Comparison of ENCODE assay signal across 25 mouse cellular contexts in the genomic region with DNA sequence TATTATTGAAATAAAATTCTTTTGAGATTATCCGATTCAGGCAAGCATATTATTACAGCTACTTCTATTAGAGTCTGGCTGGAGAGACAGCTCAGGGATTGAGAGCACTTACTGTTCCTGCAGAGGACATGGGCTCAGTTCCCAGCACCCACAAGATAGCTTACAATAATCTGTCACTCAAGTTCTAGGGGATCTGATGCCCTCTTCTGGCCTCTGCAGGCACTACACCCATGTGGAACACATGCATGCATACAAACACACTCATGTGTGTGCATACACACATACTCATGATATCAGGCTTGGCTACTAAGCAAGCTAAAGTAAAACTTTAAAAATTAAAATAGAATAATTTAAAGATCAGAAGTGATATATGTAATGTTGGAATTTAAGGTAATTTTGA. TPM values are rescaled to one million over a fixed set of nuclear protein-coding genes. Genes with fewer than 3 reads are reported as not detected.
DNase-seq lines count a peak whose midpoint lies in the region; ATAC-seq and TF ChIP-seq lines count a peak whose summit lies in the region.
"Had no signal": no experiment of that assay in that cellular context is flagged by ENCODE, and none has a peak within 500 bp of the region (broad histone marks: within the 10 kb centered on the region; RNA-seq: fewer than 3 reads in every experiment).

No protein-coding gene starts in this region.

- TF ChIP-seq CTCF in forebrain, postnatal 0 days (IDR thresholded peaks at IDR 0.05; ENCODE audit: low read depth): peak; percentile 37
- peak; percentile 39 for TF ChIP-seq CTCF in liver, embryonic 14.5 days (IDR thresholded peaks at IDR 0.05; ENCODE audit: low read depth)
- TF ChIP-seq CTCF in E14TG2a.4 (conservative IDR thresholded peaks at IDR 0.05; ENCODE audit: low read length): peak; percentile 45
- 0 out of 2 replicates have a peak, but pooled peaks have one; percentile 2 for TF ChIP-seq CTCF in embryonic fibroblast, embryonic 13.5 days (IDR thresholded peaks at IDR 0.05; ENCODE audit: borderline replicate concordance, insufficient read depth, low read length)

- H3K27me3 ChIP-seq in forebrain, postnatal 0 days (ENCODE audit: insufficient read depth, low read length): no peaks in the 10 kb centered on the region
- no peaks in the 10 kb centered on the region for H3K27me3 ChIP-seq in forebrain, embryonic 14.5 days (replicated peaks; ENCODE audit: control insufficient read depth, insufficient read depth, low read length)
- no peaks in the 10 kb centered on the region for H3K27me3 ChIP-seq in liver, embryonic 14.5 days (ENCODE audit: control insufficient read depth, insufficient read depth, low read length)
- H3K27me3 ChIP-seq in liver, embryonic 12.5 days (replicated peaks): no peaks in the 10 kb centered on the region
- no peaks in the 10 kb centered on the region for H3K27me3 ChIP-seq in E14TG2a.4 (ENCODE audit: insufficient read depth, low read length)
- no peaks in the 10 kb centered on the region for H3K27me3 ChIP-seq in kidney, embryonic 16.5 days (ENCODE audit: insufficient read depth, low read length)
- H3K27me3 ChIP-seq: forebrain, embryonic 13.5 days; heart, embryonic 15.5 days; kidney, embryonic 15.5 days; limb, embryonic 15.5 days; lung, embryonic 15.5 days; neural tube, embryonic 12.5 days had no signal

- WGBS in forebrain, postnatal 0 days: 100% methylated on average over 1 of the region's 1 CpGs
- WGBS in forebrain, embryonic 14.5 days: 98% methylated on average over 1 of the region's 1 CpGs
- WGBS in liver, embryonic 14.5 days (ENCODE audit: insufficient replicate concordance): 86% methylated on average over 1 of the region's 1 CpGs
- WGBS in liver, embryonic 12.5 days (ENCODE audit: insufficient replicate concordance): 93% methylated on average over 1 of the region's 1 CpGs
- 92% methylated on average over 1 of the region's 1 CpGs for WGBS in kidney, embryonic 16.5 days

- peaks cover 7% of the 10 kb centered on the region for H3K36me3 ChIP-seq in forebrain, postnatal 0 days (ENCODE audit: insufficient read depth)
- H3K36me3 ChIP-seq in forebrain, embryonic 14.5 days (ENCODE audit: control insufficient read depth, insufficient read depth, low read length): peaks cover 3% of the 10 kb centered on the region; the same call in 1 of the 2 replicates
- H3K36me3 ChIP-seq in liver, embryonic 14.5 days (replicated peaks; ENCODE audit: control insufficient read depth, insufficient read depth, low read depth): peaks cover 2% of the 10 kb centered on the region
- H3K36me3 ChIP-seq in liver, embryonic 12.5 days: peaks cover 23% of the 10 kb centered on the region
- no peaks in the 10 kb centered on the region for H3K36me3 ChIP-seq in E14TG2a.4 (ENCODE audit: insufficient read depth, low read length)
- H3K36me3 ChIP-seq in kidney, embryonic 16.5 days (ENCODE audit: insufficient read depth, low read length): peaks cover 14% of the 10 kb centered on the region

- H3K27ac ChIP-seq in forebrain, postnatal 0 days (ENCODE audit: low read depth, low read length): no peak overlapping the region
- no peak overlapping the region for H3K27ac ChIP-seq in forebrain, embryonic 14.5 days (ENCODE audit: low read depth, low read length)
- no peak overlapping the region for H3K27ac ChIP-seq in liver, embryonic 14.5 days
- no peak overlapping the region for H3K27ac ChIP-seq in liver, embryonic 12.5 days
- H3K27ac ChIP-seq in embryonic fibroblast, embryonic 13.5 days (ENCODE audit: insufficient read depth, low read length): no peak overlapping the region
- no peak overlapping the region for H3K27ac ChIP-seq in kidney, embryonic 16.5 days (ENCODE audit: low read length)
- H3K27ac ChIP-seq: forebrain, embryonic 13.5 days; heart, embryonic 15.5 days; hindbrain, embryonic 10.5 days; kidney, embryonic 15.5 days; limb, embryonic 15.5 days; lung, embryonic 15.5 days; neural tube, embryonic 12.5 days had no signal

- no peak for TF ChIP-seq EP300 in liver, embryonic 14.5 days (IDR thresholded peaks at IDR 0.05; ENCODE audit: low read depth)

- no peak overlapping the region for H3K9ac ChIP-seq in forebrain, postnatal 0 days
- H3K9ac ChIP-seq in forebrain, embryonic 14.5 days (ENCODE audit: low read length): no peak overlapping the region
- no peak overlapping the region for H3K9ac ChIP-seq in liver, embryonic 14.5 days (replicated peaks)
- no peak overlapping the region for H3K9ac ChIP-seq in liver, embryonic 12.5 days
- H3K9ac ChIP-seq in kidney, embryonic 16.5 days (replicated peaks; ENCODE audit: low read length): no peak overlapping the region
- H3K9ac ChIP-seq: forebrain, embryonic 13.5 days; heart, embryonic 15.5 days; kidney, embryonic 15.5 days; limb, embryonic 15.5 days; lung, embryonic 15.5 days; neural tube, embryonic 12.5 days had no signal

- no peaks in the 10 kb centered on the region for H3K9me3 ChIP-seq in forebrain, postnatal 0 days (ENCODE audit: low read length)
- no peaks in the 10 kb centered on the region; the same call in 1 of the 2 replicates for H3K9me3 ChIP-seq in forebrain, embryonic 14.5 days (replicated peaks; ENCODE audit: control insufficient read depth, low read length)
- H3K9me3 ChIP-seq in liver, embryonic 14.5 days (ENCODE audit: control insufficient read depth, low read length): no peaks in the 10 kb centered on the region
- 0 out of 2 replicates have a peak, but pooled peaks cover 3% of the 10 kb centered on the region for H3K9me3 ChIP-seq in liver, embryonic 12.5 days (replicated peaks)
- no peaks in the 10 kb centered on the region for H3K9me3 ChIP-seq in E14TG2a.4 (ENCODE audit: low read length)
- peaks cover 3% of the 10 kb centered on the region; the same call in 1 of the 2 replicates for H3K9me3 ChIP-seq in kidney, embryonic 16.5 days (ENCODE audit: low read length)
- H3K9me3 ChIP-seq: forebrain, embryonic 13.5 days; heart, embryonic 15.5 days; limb, embryonic 15.5 days; lung, embryonic 15.5 days; neural tube, embryonic 12.5 days had no signal

- DNase-seq in forebrain, postnatal 0 days: no peak
- no peak for DNase-seq in forebrain, embryonic 14.5 days (ENCODE audit: low spot score)
- no peak for DNase-seq in liver, embryonic 14.5 days (ENCODE audit: low read depth in 3 of 3, low spot score in 3 of 3)
- no peak for DNase-seq in frontal cortex, postnatal 36 days (ENCODE audit: low spot score in 2 of 2)
- DNase-seq: adrenal gland, adult 8-10 months; cerebellum, adult 11-12 months; cerebellum, postnatal 25 days; heart, adult 11 months; thymus, postnatal 25 days had no signal

- no peak overlapping the region for H3K4me3 ChIP-seq in forebrain, postnatal 0 days (ENCODE audit: low read depth, low read length)
- no peak overlapping the region for H3K4me3 ChIP-seq in forebrain, embryonic 14.5 days (ENCODE audit: low read depth, low read length)
- no peak overlapping the region for H3K4me3 ChIP-seq in liver, embryonic 14.5 days (ENCODE audit: insufficient read depth in 1 of 2, low read depth in 2 of 2, low read length in 2 of 2)
- no peak overlapping the region for H3K4me3 ChIP-seq in liver, embryonic 12.5 days
- no peak overlapping the region for H3K4me3 ChIP-seq in E14TG2a.4 (replicated peaks; ENCODE audit: low read length)
- no peak overlapping the region for H3K4me3 ChIP-seq in embryonic fibroblast, embryonic 13.5 days (ENCODE audit: insufficient read depth, low read length)
- no peak overlapping the region for H3K4me3 ChIP-seq in kidney, embryonic 16.5 days (ENCODE audit: low read length)
- H3K4me3 ChIP-seq: forebrain, embryonic 13.5 days; heart, embryonic 15.5 days; hindbrain, embryonic 10.5 days; kidney, embryonic 15.5 days; limb, embryonic 15.5 days; lung, embryonic 15.5 days; neural tube, embryonic 12.5 days had no signal

- no peak for ATAC-seq in forebrain, postnatal 0 days
- ATAC-seq in forebrain, embryonic 14.5 days: no peak
- ATAC-seq in liver, embryonic 14.5 days (ENCODE audit: insufficient read depth): no peak
- no peak for ATAC-seq in liver, embryonic 12.5 days
- ATAC-seq in kidney, embryonic 16.5 days (ENCODE audit: low FRiP score, low TSS enrichment): no peak
- ATAC-seq: forebrain, embryonic 13.5 days had no signal

- no peaks in the 10 kb centered on the region for H3K4me1 ChIP-seq in forebrain, postnatal 0 days (ENCODE audit: insufficient read depth)
- 0 out of 2 replicates have a peak, but pooled peaks cover 2% of the 10 kb centered on the region for H3K4me1 ChIP-seq in forebrain, embryonic 14.5 days (ENCODE audit: control insufficient read depth, insufficient read depth, low read length)
- H3K4me1 ChIP-seq in liver, embryonic 14.5 days (replicated peaks; ENCODE audit: control insufficient read depth in 2 of 2, insufficient read depth in 2 of 2, low read length in 1 of 2): peaks cover 0 to 2% of the 10 kb centered on the region in 2 experiments; a peak in 3 of 4 replicates
- H3K4me1 ChIP-seq in liver, embryonic 12.5 days: 0 out of 2 replicates have a peak, but pooled peaks cover 13% of the 10 kb centered on the region
- H3K4me1 ChIP-seq in E14TG2a.4 (replicated peaks; ENCODE audit: low read depth, low read length): no peaks in the 10 kb centered on the region
- H3K4me1 ChIP-seq in embryonic fibroblast, embryonic 13.5 days (ENCODE audit: control insufficient read depth, insufficient read depth, low read length): no peaks in the 10 kb centered on the region
- H3K4me1 ChIP-seq in kidney, embryonic 16.5 days (ENCODE audit: insufficient read depth, low read length): no peaks in the 10 kb centered on the region
- H3K4me1 ChIP-seq: heart, embryonic 15.5 days; hindbrain, embryonic 10.5 days; kidney, embryonic 15.5 days; limb, embryonic 15.5 days; lung, embryonic 15.5 days; neural tube, embryonic 12.5 days had no signal

- TF ChIP-seq POLR2A in embryonic fibroblast, embryonic 13.5 days (IDR thresholded peaks at IDR 0.05; ENCODE audit: low read depth, low read length): no peak

- no peak overlapping the region for H3K4me2 ChIP-seq in forebrain, postnatal 0 days (ENCODE audit: low read depth)
- no peak overlapping the region for H3K4me2 ChIP-seq in forebrain, embryonic 14.5 days (ENCODE audit: low read length)
- H3K4me2 ChIP-seq in liver, embryonic 14.5 days (ENCODE audit: low read depth): no peak overlapping the region
- H3K4me2 ChIP-seq in liver, embryonic 12.5 days: no peak overlapping the region
- no peak overlapping the region for H3K4me2 ChIP-seq in kidney, embryonic 16.5 days (replicated peaks; ENCODE audit: low read depth, low read length)
- H3K4me2 ChIP-seq: forebrain, embryonic 13.5 days; heart, embryonic 15.5 days; kidney, embryonic 15.5 days; limb, embryonic 15.5 days; lung, embryonic 15.5 days; neural tube, embryonic 12.5 days had no signal

RNA-seq across cellular contexts. Expression of a gene that starts 19.7 kb away (rescaled TPM):
- 110 and 128 TPM in 2 replicates for total RNA-seq in forebrain, postnatal 0 days (2014; rRNA removed)
- polyA plus RNA-seq in forebrain, postnatal 0 days (2015; fragmentation: Nextera tagmentation; extraction: Ambion mirVana): 187 and 197 TPM in 2 replicates
- 214 and 236 TPM in 2 replicates for polyA plus RNA-seq in forebrain, embryonic 14.5 days (2014; fragmentation: Nextera tagmentation; extraction: Ambion mirVana)
- 19.9 and 22.8 TPM in 2 replicates for polyA plus RNA-seq in liver, embryonic 14.5 days (2012; rRNA removed)
- polyA plus RNA-seq in liver, embryonic 14.5 days (2014; fragmentation: Nextera tagmentation; extraction: Ambion mirVana): 41.4 and 45.0 TPM in 2 replicates
- polyA plus RNA-seq in liver, embryonic 12.5 days (2016; fragmentation: Nextera tagmentation; extraction: Ambion mirVana): 54.0 and 58.9 TPM in 2 replicates
- polyA plus RNA-seq in embryonic fibroblast, embryonic 13.5 days (2011; ENCODE audit: insufficient read length, low read depth, missing spikeins): 78.9 and 79.9 TPM in 2 replicates
- polyA plus RNA-seq in kidney, embryonic 16.5 days (2015; fragmentation: Nextera tagmentation; extraction: Ambion mirVana): 100.0 and 103 TPM in 2 replicates

RNA-seq across cellular contexts. Expression of a gene that starts 19.7 kb away (rescaled TPM):
- 4.3 and 6.9 TPM in 2 replicates for total RNA-seq in forebrain, postnatal 0 days (2014; rRNA removed)
- 2.7 and 3.9 TPM in 2 replicates for polyA plus RNA-seq in forebrain, postnatal 0 days (2015; fragmentation: Nextera tagmentation; extraction: Ambion mirVana)
- polyA plus RNA-seq in forebrain, embryonic 14.5 days (2014; fragmentation: Nextera tagmentation; extraction: Ambion mirVana): 1.3 and 2.0 TPM in 2 replicates
- polyA plus RNA-seq in liver, embryonic 14.5 days (2012; rRNA removed): 0.08 and 0.10 TPM in 2 replicates
- 0.19 TPM in 1 of 2 replicates, not detected in the other for polyA plus RNA-seq in liver, embryonic 14.5 days (2014; fragmentation: Nextera tagmentation; extraction: Ambion mirVana)
- not detected in 2 replicates for polyA plus RNA-seq in liver, embryonic 12.5 days (2016; fragmentation: Nextera tagmentation; extraction: Ambion mirVana)
- not detected in 2 replicates for polyA plus RNA-seq in embryonic fibroblast, embryonic 13.5 days (2011; ENCODE audit: insufficient read length, low read depth, missing spikeins)
- 1.0 TPM in 2 replicates for polyA plus RNA-seq in kidney, embryonic 16.5 days (2015; fragmentation: Nextera tagmentation; extraction: Ambion mirVana)
- polyA plus RNA-seq: limb, embryonic 15.5 days; spleen, adult 2 months had no signal

RNA-seq across cellular contexts. Expression of a gene that starts 32.4 kb away (rescaled TPM):
- total RNA-seq in forebrain, postnatal 0 days (2014; rRNA removed): not detected in 2 replicates
- not detected in 2 replicates for polyA plus RNA-seq in forebrain, postnatal 0 days (2015; fragmentation: Nextera tagmentation; extraction: Ambion mirVana)
- polyA plus RNA-seq in forebrain, embryonic 14.5 days (2014; fragmentation: Nextera tagmentation; extraction: Ambion mirVana): not detected in 2 replicates
- not detected in 2 replicates for polyA plus RNA-seq in liver, embryonic 14.5 days (2012; rRNA removed)
- polyA plus RNA-seq in liver, embryonic 14.5 days (2014; fragmentation: Nextera tagmentation; extraction: Ambion mirVana): not detected in 2 replicates
- polyA plus RNA-seq in liver, embryonic 12.5 days (2016; fragmentation: Nextera tagmentation; extraction: Ambion mirVana): not detected in 2 replicates
- not detected in 2 replicates for polyA plus RNA-seq in embryonic fibroblast, embryonic 13.5 days (2011; ENCODE audit: insufficient read length, low read depth, missing spikeins)
- not detected in 2 replicates for polyA plus RNA-seq in kidney, embryonic 16.5 days (2015; fragmentation: Nextera tagmentation; extraction: Ambion mirVana)
- total RNA-seq: adrenal gland, adult 8-10 months; gastrocnemius, adult 8-10 months; left cerebral cortex, postnatal 25 days; megakaryocyte, adult 5-6 weeks had no signal
- polyA plus RNA-seq: forebrain, embryonic 13.5 days; heart, embryonic 15.5 days; hindbrain, embryonic 10.5 days; intestine, embryonic 14.5 days; kidney, embryonic 15.5 days; limb, embryonic 15.5 days; lung, embryonic 15.5 days; neural tube, embryonic 12.5 days; spleen, adult 2 months had no signal
